Mouse (Mus musculus): ENCODE results near the gene Slit1.

Gene Slit1

GRCm38 (mm10) chr19:41687836-41688235, 55.6 kb downstream of the Slit1 start:
- no peak for DNase-seq (ENCODE audit: low read depth)

GRCm38 (mm10) chr19:41686194-41686593, 57.3 kb downstream of the Slit1 start:
- DNase-seq (ENCODE audit: low read depth) = no peak

- DNase-seq (ENCODE audit: low read depth) = no peak
Observed at GRCm38 (mm10) chr19:41685453-41686086, 57.9 kb downstream of the Slit1 start.

- no peak for DNase-seq (ENCODE audit: low read depth)
Observed at GRCm38 (mm10) chr19:41684874-41685273, 58.6 kb downstream of the Slit1 start.

- no peak for DNase-seq (ENCODE audit: low read depth)
Observed at GRCm38 (mm10) chr19:41683951-41684350, 59.5 kb downstream of the Slit1 start.

- DNase-seq (ENCODE audit: low read depth) = no peak
Observed at GRCm38 (mm10) chr19:41680267-41680666, 63.2 kb downstream of the Slit1 start.

GRCm38 (mm10) chr19:41679028-41679427, 64.4 kb downstream of the Slit1 start:
- DNase-seq (ENCODE audit: low read depth) = no peak

GRCm38 (mm10) chr19:41677575-41677974, 65.9 kb downstream of the Slit1 start:
- DNase-seq (ENCODE audit: low read depth) = no peak

GRCm38 (mm10) chr19:41675583-41675982, 67.9 kb downstream of the Slit1 start:
- DNase-seq (ENCODE audit: low read depth) = no peak

GRCm38 (mm10) chr19:41674366-41674765, 69.1 kb downstream of the Slit1 start:
- DNase-seq (ENCODE audit: low read depth) = no peak

GRCm38 (mm10) chr19:41672836-41673235, 70.6 kb downstream of the Slit1 start:
- DNase-seq (ENCODE audit: low read depth) = no peak

- no peak for DNase-seq (ENCODE audit: low read depth)
Observed at GRCm38 (mm10) chr19:41670931-41671330, 72.5 kb downstream of the Slit1 start.

- DNase-seq (ENCODE audit: low read depth) = no peak
Observed at GRCm38 (mm10) chr19:41670473-41670872, 73.0 kb downstream of the Slit1 start.

GRCm38 (mm10) chr19:41669747-41670342, 73.6 kb downstream of the Slit1 start:
- no peak for DNase-seq (ENCODE audit: low read depth)

- DNase-seq (ENCODE audit: low read depth) = no peak
Observed at GRCm38 (mm10) chr19:41667591-41667990, 75.9 kb downstream of the Slit1 start.

GRCm38 (mm10) chr19:41665941-41666340, 77.5 kb downstream of the Slit1 start:
- no peak for DNase-seq (ENCODE audit: low read depth)

- no peak for DNase-seq (ENCODE audit: low read depth)
Observed at GRCm38 (mm10) chr19:41663506-41664242, 79.8 kb downstream of the Slit1 start.

GRCm38 (mm10) chr19:41661466-41661865, 82.0 kb downstream of the Slit1 start:
- DNase-seq (ENCODE audit: low read depth) = no peak

- DNase-seq (ENCODE audit: low read depth) = peak; percentile 63
Observed at GRCm38 (mm10) chr19:41660999-41661374, 82.5 kb downstream of the Slit1 start.

- no peak for DNase-seq (ENCODE audit: low read depth)
Observed at GRCm38 (mm10) chr19:41660294-41660998, 83.0 kb downstream of the Slit1 start.

GRCm38 (mm10) chr19:41657446-41657845, 86.0 kb downstream of the Slit1 start:
- no peak for DNase-seq (ENCODE audit: low read depth)

GRCm38 (mm10) chr19:41656671-41657070, 86.8 kb downstream of the Slit1 start:
- no peak for DNase-seq (ENCODE audit: low read depth)

GRCm38 (mm10) chr19:41655970-41656369, 87.5 kb downstream of the Slit1 start:
- DNase-seq (ENCODE audit: low read depth) = peak; percentile 66
